Mouse (Mus musculus): ENCODE measurements around the gene Klf17.

GRCm38 (mm10) chr4:117712314-117712713 is 53.1 kb downstream of the Klf17 start:
- TF ChIP-seq CTCF (IDR thresholded peaks at IDR 0.05; ENCODE audit: insufficient read depth, low read length), result no peak
- no peak for TF ChIP-seq POLR2A (IDR thresholded peaks at IDR 0.05; ENCODE audit: borderline replicate concordance, extremely low read depth, low read depth, low read length)

Measured in lung, adult 2 months (tissue).